In the genomic region with DNA sequence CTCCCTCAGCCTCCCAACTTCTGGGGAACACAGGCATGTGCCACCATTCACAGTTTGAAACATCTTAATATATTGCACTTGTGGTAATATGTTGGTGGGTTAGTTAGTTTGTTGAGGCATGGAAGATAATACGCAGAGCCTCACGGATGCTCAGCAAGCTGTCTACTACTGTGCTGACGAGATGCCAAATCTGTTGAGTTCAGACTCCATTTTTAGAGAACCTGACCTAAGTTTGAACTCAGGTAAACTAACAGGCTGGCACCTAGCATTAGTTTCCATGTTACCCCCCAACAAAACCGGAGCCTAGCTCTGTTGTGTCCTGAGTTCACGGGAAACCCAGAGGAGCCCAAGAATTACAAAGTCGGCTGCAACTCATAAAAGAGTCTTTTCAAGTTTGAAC, we compare ENCODE assay signal across 24 mouse cellular contexts.
"Had no signal": no experiment of that assay in that cellular context is flagged by ENCODE, and none has a peak within 500 bp of the region (broad histone marks: within the 10 kb centered on the region; RNA-seq: fewer than 3 reads in every experiment).

No protein-coding gene starts in this region.

- DNase-seq: forebrain, postnatal 0 days; gastrocnemius, postnatal 14 days; heart, adult 18-20 months; heart, postnatal 14 days; heart, postnatal 36 days; kidney, adult 11 months; kidney, adult 2 months; kidney, adult 9 months; kidney, postnatal 14 days; kidney, postnatal 36 days; layer of hippocampus, adult 9-11 months; layer of hippocampus, postnatal 36 days; left cerebral cortex, postnatal 4 days had no signal

- H3K9ac ChIP-seq: forebrain, postnatal 0 days; heart, embryonic 13.5 days; heart, embryonic 15.5 days; hindbrain, embryonic 13.5 days; hindbrain, embryonic 15.5 days; kidney, embryonic 15.5 days; limb, embryonic 12.5 days; limb, embryonic 15.5 days; liver, embryonic 12.5 days; liver, embryonic 14.5 days had no signal

- H3K4me3 ChIP-seq: heart, embryonic 13.5 days; heart, embryonic 15.5 days; hindbrain, embryonic 13.5 days; hindbrain, embryonic 15.5 days; kidney, embryonic 15.5 days; limb, embryonic 12.5 days; limb, embryonic 15.5 days; liver, embryonic 12.5 days had no signal

- H3K27ac ChIP-seq: heart, embryonic 13.5 days; heart, embryonic 15.5 days; hindbrain, embryonic 13.5 days; hindbrain, embryonic 15.5 days; hindbrain, postnatal 0 days; kidney, embryonic 15.5 days; kidney, postnatal 0 days; limb, embryonic 12.5 days; limb, embryonic 15.5 days; liver, embryonic 12.5 days; liver, embryonic 14.5 days had no signal

- H3K27me3 ChIP-seq: hindbrain, embryonic 13.5 days; hindbrain, embryonic 15.5 days; kidney, embryonic 15.5 days; limb, embryonic 15.5 days had no signal

- H3K4me1 ChIP-seq: heart, embryonic 15.5 days; hindbrain, embryonic 13.5 days; hindbrain, embryonic 15.5 days had no signal

- H3K36me3 ChIP-seq: heart, embryonic 13.5 days; heart, embryonic 15.5 days; hindbrain, embryonic 13.5 days; hindbrain, embryonic 15.5 days; kidney, embryonic 15.5 days; limb, embryonic 12.5 days; limb, embryonic 15.5 days; liver, embryonic 12.5 days had no signal
